Mouse (Mus musculus) stomach, embryonic 14.5 days (tissue): ENCODE measurements around the gene Eogt. TPM values are rescaled to one million over a fixed set of nuclear protein-coding genes. Genes with fewer than 3 reads are reported as not detected.

Source experiments
- ATAC-seq: fragments of 200-750 bp; cut with Nextera tagmentation; 2 replicates; pipeline ENCODE4 v1.8.0; 2017; ENCODE audit warnings: low read depth, moderate TSS enrichment; ENCODE audit not compliant: insufficient number of reproducible peaks, insufficient read depth, low FRiP score
- H3K27ac ChIP-seq: fragments of 300-500 bp; sonication (generic); 2 replicates; pipeline ENCODE4 v1.5.1; 2014; ENCODE audit warnings: mild to moderate bottlenecking, low read length, moderate library complexity, mixed read lengths
- H3K27me3 ChIP-seq: fragments of 300-500 bp; sonication (generic); 2 replicates; pipeline ENCODE4 v1.6.1; 2014; ENCODE audit warnings: low read length, control low read depth, mixed read lengths; ENCODE audit not compliant: control insufficient read depth, insufficient read depth
- H3K36me3 ChIP-seq: fragments of 300-500 bp; sonication (generic); 2 replicates; pipeline ENCODE4 v1.6.1; 2014; ENCODE audit warnings: mild to moderate bottlenecking, control low read depth, low read length, moderate library complexity, mixed read lengths; ENCODE audit not compliant: control insufficient read depth, insufficient read depth
- H3K4me1 ChIP-seq: fragments of 300-500 bp; sonication (generic); 2 replicates; pipeline ENCODE4 v1.6.1; 2014; ENCODE audit warnings: low read length, control low read depth, mixed read lengths; ENCODE audit not compliant: control insufficient read depth, insufficient read depth
- H3K4me2 ChIP-seq: fragments of 300-500 bp; sonication (generic); replicated peaks from 2 replicates; pipeline ENCODE4 v1.6.1; 2014; ENCODE audit warnings: low read depth, low read length, control low read depth
- H3K4me3 ChIP-seq: fragments of 300-500 bp; sonication (generic); 2 replicates; pipeline ENCODE4 v1.5.1; 2014; ENCODE audit warnings: low read depth, low read length, control low read depth
- H3K9ac ChIP-seq: fragments of 300-500 bp; sonication (generic); replicated peaks from 2 replicates; pipeline ENCODE4 v1.6.1; 2014; ENCODE audit warnings: low read depth, mild to moderate bottlenecking, control low read depth, low read length, moderate library complexity, mixed read lengths
- H3K9me3 ChIP-seq: fragments of 300-500 bp; sonication (generic); 2 replicates; pipeline ENCODE4 v1.6.1; 2016; ENCODE audit warnings: low read depth, low read length, control low read depth; ENCODE audit not compliant: control insufficient read depth
- whole genome bisulfite sequencing: fragments of 180-500 bp; shearing (Covaris S2); extraction: QIAGEN DNeasy Blood & Tissue Kit; methylation state at CpG from one replicate; pipeline ENCODE4 v1.1.7; 2014; 5-methylcytosine and 5-hydroxymethylcytosine counted together
- polyA plus RNA-seq: library from polyadenylated mRNA; unstranded; fragments of >200 nt; fragmentation: Nextera tagmentation; extraction: Ambion mirVana; gene quantifications from 2 replicates; pipeline ENCODE4 v1.2.1, GENCODE M21; 2014

Eogt gene
- 9.9 and 11.7 TPM in 2 replicates for polyA plus RNA-seq

DNA sequence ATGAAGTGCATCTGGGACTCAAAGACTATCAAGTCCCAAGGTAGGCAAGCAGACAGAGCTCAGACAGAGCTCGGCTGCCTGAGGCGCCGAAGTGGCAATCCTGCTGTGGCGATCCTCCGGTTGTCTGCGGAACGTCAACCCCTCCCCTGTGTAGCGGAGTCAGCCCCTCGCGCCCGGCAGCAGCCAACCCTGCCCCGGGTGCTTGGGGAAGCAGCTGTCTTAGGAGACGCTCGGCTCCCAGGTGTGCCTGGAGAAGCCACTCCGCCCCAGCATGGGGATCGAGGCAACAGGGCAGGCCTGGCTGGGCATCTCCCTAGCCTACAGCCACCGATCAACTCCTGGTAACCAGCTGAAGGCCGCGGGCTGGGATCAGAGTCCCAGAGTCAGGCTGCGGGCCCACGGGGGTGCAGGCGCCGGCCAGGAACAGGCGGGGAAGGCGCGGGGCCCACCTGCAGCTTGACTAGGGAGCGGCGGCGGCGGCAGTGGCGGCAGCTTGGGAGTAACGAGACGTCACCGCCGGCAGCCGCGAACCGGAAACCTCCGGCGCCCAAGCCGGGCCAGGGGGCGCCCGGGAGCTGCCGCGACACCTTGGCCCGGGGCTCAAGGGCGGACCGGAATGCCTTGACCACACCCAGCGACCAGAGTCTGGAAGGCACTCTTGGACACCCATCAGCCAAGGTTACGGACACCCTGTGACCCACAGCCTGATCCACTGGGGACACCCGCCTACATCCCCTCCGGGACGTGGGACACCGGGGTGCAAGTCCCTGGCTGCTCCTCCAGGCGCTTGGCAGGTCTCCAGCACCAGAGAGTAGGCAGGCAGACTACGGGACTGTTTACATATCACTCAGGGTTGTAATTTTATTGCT lies at the start of gene Eogt:
TSS of gene Eogt (minus strand) at position 800 of the 869 bp plus-strand sequence.
- peaks cover 13% of the 10 kb centered on the region; the same call in 1 of the 2 replicates for H3K4me1 ChIP-seq
- no peaks in the 10 kb centered on the region for H3K9me3 ChIP-seq
- no peaks in the 10 kb centered on the region for H3K36me3 ChIP-seq
- peak within 1 kb of the TSS; percentile 79 for H3K9ac ChIP-seq
- peak within 1 kb of the TSS; percentile 66 for H3K4me3 ChIP-seq
- peak; percentile 73 for ATAC-seq
- WGBS = under 1% methylated on average over 56 of the region's 56 CpGs
- no peaks in the 10 kb centered on the region for H3K27me3 ChIP-seq
- peak within 1 kb of the TSS; percentile 100 for H3K4me2 ChIP-seq
- peak within 1 kb of the TSS; percentile 71; the same call in 1 of the 2 replicates for H3K27ac ChIP-seq

DNA sequence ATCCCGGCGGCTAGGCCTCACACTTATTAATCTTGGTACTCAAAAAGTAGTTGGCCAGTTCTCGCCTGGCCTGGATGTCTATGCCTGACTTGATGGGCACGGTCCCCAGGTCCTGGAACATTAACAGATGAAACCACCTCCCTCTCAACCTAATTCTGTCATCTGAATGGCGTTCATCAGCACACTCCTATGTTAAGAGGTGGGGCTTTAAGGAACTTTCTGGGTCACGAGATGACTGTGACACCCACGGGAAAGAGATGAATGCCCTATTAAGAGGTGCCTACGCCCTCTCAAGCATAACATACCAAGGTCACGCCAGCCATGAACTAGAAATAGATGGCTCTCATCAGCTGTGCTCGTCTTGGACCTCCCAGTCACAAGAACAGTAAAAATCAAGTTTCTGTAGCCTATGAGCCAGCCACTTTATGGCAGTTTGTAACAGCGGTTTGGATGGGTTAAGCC lies 30.4 kb upstream of the Eogt start:
- Histone ChIP-seq H3K4me1 (peaks cover 12% of the 10 kb centered on the region; the same call in 1 of the 2 replicates), H3K4me3 (peak overlapping the region; percentile 83), H3K4me2 (peak overlapping the region; percentile 74), H3K9ac (peak overlapping the region; percentile 88), H3K27me3 (no peaks in the 10 kb centered on the region), H3K27ac (peak overlapping the region; percentile 92), H3K9me3 (no peaks in the 10 kb centered on the region), H3K36me3 (peaks cover 10% of the 10 kb centered on the region; the same call in 1 of the 2 replicates)
- peak; percentile 53 for ATAC-seq
- 5% methylated on average over 11 of the region's 11 CpGs for WGBS

DNA sequence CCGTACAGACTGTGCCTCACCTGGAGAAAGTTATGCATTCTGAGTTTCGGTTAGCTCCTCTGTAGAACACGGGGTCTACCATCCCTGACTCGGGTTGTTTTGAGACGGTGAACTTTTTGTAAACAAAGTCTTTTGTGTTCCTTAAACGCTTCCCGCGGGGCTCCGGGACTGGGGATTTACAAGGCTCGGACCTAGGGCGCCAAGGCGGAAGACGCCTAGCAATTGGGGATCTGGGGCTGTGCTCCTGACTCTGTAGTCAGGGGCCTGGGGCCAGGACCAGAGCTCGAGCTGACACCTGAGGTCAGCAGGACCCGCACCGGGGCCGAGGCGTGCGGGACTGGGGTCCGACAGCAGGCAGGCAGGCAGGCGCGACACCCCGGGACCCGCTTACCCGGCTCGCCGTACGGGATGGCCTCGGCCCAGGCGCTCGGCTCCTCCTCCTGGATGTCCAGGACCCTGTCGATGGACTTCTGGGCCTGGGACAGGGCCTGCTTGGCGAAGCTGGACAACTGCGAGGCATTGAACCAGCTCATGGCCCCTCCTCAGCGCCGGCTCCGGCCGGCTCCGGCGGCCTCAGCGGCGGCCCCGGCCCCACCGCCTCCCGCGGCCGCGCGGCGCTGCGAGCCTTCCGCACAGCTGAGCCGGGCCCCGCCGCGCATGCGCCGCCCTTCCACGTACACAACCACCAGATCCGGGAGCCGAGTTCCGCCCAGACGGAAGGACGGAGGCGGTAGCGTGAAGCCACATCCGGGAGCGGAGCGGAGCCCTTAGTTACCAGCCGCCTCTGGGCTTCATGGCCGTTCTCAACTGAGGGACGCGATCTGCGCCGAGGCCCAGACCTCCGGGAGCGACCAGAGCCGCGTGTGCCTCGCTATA lies 29.7 kb upstream of the Eogt start, which contains the start of gene Tmf1:
TSS of gene Tmf1 (minus strand) at position 632 of the 876 bp plus-strand sequence.
- peak; percentile 97 for ATAC-seq
- no peaks in the 10 kb centered on the region for H3K9me3 ChIP-seq
- peak within 1 kb of the TSS; percentile 92 for H3K27ac ChIP-seq
- peak within 1 kb of the TSS; percentile 83 for H3K4me3 ChIP-seq
- no peaks in the 10 kb centered on the region for H3K27me3 ChIP-seq
- peaks cover 12% of the 10 kb centered on the region; the same call in 1 of the 2 replicates for H3K4me1 ChIP-seq
- peak within 1 kb of the TSS; percentile 88 for H3K9ac ChIP-seq
- H3K4me2 ChIP-seq = peak within 1 kb of the TSS; percentile 74
- peaks cover 10% of the 10 kb centered on the region; the same call in 1 of the 2 replicates for H3K36me3 ChIP-seq
- WGBS = under 1% methylated on average over 80 of the region's 80 CpGs

DNA sequence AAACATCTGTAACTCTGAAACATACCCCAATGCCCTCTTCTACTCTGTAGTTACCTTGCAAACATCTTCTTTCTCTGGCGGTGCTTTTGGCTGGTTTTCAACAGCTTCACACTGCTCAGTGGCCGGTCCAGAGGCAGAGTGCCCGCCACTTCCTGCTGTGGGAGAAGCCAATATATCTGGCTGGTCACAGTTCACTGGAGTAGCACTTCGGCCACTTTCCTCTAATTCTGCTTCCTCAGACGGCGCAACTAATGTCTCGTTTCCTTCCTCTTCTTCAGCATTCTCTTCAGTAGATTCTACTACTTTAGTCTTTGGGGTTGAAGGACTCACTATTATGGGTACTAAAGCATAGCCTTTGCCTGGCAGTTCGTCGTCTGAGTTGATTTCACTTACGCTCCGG lies 26.7 kb upstream of the Eogt start:
- no peak for ATAC-seq

DNA sequence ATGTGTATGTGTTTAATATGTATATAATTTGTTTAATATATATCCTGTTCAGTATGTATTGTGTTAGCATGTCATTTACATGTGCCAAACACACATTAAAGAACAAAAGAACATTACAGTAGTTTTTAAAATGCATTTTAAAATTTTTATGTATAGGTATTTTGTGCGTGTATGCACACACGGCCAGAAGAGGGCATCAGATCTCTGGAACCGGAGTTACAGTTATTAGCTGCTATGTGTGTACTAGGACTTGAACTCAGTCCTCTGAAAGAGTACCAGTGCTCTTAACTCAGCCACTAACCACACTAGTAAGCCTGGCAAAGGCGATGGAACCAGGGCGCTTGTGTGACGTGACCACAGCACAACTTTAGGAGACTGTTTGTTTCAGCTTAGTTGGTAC lies 1.2 kb upstream of the Eogt start:
- 83% methylated on average over 6 of the region's 6 CpGs for WGBS
- Histone ChIP-seq H3K4me3 (no peak overlapping the region), H3K9me3 (no peaks in the 10 kb centered on the region), H3K36me3 (no peaks in the 10 kb centered on the region), H3K4me2 (no peak overlapping the region), H3K27me3 (no peaks in the 10 kb centered on the region), H3K27ac (no peak overlapping the region), H3K4me1 (peaks cover 13% of the 10 kb centered on the region; the same call in 1 of the 2 replicates), H3K9ac (no peak overlapping the region)
- ATAC-seq = no peak

More for the DNA sequence above, 26.7 kb upstream of the Eogt start:
- Histone ChIP-seq H3K9ac (no peak overlapping the region), H3K4me1 (peaks cover 12% of the 10 kb centered on the region; the same call in 1 of the 2 replicates), H3K36me3 (peaks cover 24% of the 10 kb centered on the region), H3K4me3 (no peak overlapping the region), H3K4me2 (no peak overlapping the region), H3K27ac (no peak overlapping the region), H3K9me3 (no peaks in the 10 kb centered on the region), H3K27me3 (no peaks in the 10 kb centered on the region)
- WGBS = 86% methylated on average over 11 of the region's 11 CpGs

DNA sequence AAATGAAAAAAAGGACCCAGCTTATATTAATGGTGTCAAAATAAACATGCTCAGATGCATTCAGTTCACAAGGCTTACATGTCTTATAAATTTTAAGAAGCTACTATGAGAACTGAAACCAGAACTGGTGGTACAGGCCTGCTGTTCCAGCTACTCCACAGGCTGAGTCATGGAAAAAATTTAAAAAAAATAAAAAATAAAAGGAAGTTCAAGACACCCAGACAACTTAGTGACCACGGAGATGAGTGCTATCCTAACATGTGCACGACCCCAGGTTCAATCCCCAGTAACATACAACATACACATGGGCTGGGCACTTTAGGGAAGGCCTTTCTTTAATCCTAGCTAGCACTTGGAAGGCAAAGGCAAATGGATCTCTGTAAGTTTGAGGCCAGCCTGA lies 739 bp upstream of the Eogt start:
- Histone ChIP-seq H3K4me3 (no peak overlapping the region), H3K27me3 (no peaks in the 10 kb centered on the region), H3K27ac (no peak overlapping the region), H3K9me3 (no peaks in the 10 kb centered on the region), H3K4me2 (no peak overlapping the region), H3K4me1 (peaks cover 13% of the 10 kb centered on the region; the same call in 1 of the 2 replicates), H3K9ac (no peak overlapping the region), H3K36me3 (no peaks in the 10 kb centered on the region)
- 75% methylated on average over 2 of the region's 2 CpGs for WGBS
- no peak for ATAC-seq

DNA sequence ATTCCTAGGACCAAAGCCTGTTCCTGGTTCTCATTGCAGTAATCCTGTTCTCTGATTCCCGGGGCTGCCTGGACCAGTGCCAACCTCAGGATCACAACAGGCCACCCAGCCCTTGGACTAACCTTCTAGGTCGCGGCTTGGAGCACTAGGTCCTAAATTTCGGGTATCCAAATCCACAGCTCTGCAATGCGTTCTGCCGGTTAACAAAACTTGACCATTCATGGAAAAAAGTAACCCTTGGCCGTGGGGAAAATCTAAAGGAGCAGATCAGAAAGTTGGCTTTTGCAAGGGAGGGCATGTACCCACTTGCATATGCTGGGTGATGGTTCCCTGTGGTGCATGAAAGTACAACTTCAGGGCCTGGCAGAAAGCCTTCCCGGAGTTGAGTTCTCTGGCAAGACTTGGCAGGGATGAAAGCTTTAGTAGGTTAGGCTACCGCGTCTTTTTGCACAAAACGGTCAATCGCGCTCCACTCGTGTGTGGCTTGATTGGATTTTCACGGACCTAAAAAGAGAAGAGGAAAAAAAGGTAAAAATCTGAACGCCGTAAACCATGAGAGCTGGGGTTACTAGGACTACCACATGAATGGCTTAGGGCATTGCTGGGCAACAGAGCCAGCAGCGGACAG lies 1.1 kb downstream of the Eogt start:
- H3K4me3 ChIP-seq = peak overlapping the region; percentile 66
- H3K27ac ChIP-seq = peak overlapping the region; percentile 71; the same call in 1 of the 2 replicates
- H3K4me2 ChIP-seq = peak overlapping the region; percentile 100
- peaks cover 13% of the 10 kb centered on the region; the same call in 1 of the 2 replicates for H3K4me1 ChIP-seq
- no peak for ATAC-seq
- no peaks in the 10 kb centered on the region for H3K9me3 ChIP-seq
- H3K9ac ChIP-seq = peak overlapping the region; percentile 79
- H3K27me3 ChIP-seq = no peaks in the 10 kb centered on the region
- H3K36me3 ChIP-seq = no peaks in the 10 kb centered on the region
- WGBS = 24% methylated on average over 18 of the region's 18 CpGs
